Mouse (Mus musculus) lung, embryonic 14.5 days (tissue): ENCODE data around the gene Ccnd3. TPM values are rescaled to one million over a fixed set of nuclear protein-coding genes. Genes with fewer than 3 reads are reported as not detected.

ENCODE experiments used
- ATAC-seq: fragments of 200-750 bp; cut with Nextera tagmentation; 2 replicates; pipeline ENCODE4 v1.8.0; 2017; ENCODE audit warnings: mild to moderate bottlenecking, moderate TSS enrichment, moderate library complexity; ENCODE audit not compliant: insufficient read depth
- DNase-seq: peaks from one replicate; pipeline ENCODE4 v3.0.0-alpha.2; 2015
- H3K27ac ChIP-seq: fragments of 300-500 bp; sonication (generic); 2 replicates; pipeline ENCODE4 v1.5.1; 2014; ENCODE audit warnings: low read depth, mild to moderate bottlenecking, moderate library complexity
- H3K27me3 ChIP-seq: fragments of 300-500 bp; sonication (generic); 2 replicates; pipeline ENCODE4 v1.6.1; 2014; ENCODE audit warnings: low read length, control low read depth; ENCODE audit not compliant: insufficient read depth
- H3K36me3 ChIP-seq: fragments of 300-500 bp; sonication (generic); 2 replicates; pipeline ENCODE4 v1.6.1; 2014; ENCODE audit warnings: control low read depth; ENCODE audit not compliant: insufficient read depth
- H3K4me1 ChIP-seq: fragments of 300-500 bp; sonication (generic); 2 replicates; pipeline ENCODE4 v1.6.1; 2014; ENCODE audit warnings: antibody characterized with exemption, control low read depth; ENCODE audit not compliant: insufficient read depth
- H3K4me2 ChIP-seq: fragments of 300-500 bp; sonication (generic); 2 replicates; pipeline ENCODE4 v1.6.1; 2014; ENCODE audit warnings: mild to moderate bottlenecking
- H3K4me3 ChIP-seq: fragments of 300-500 bp; sonication (generic); 2 replicates; pipeline ENCODE4 v1.5.1; 2014; ENCODE audit warnings: low read depth, low read length
- H3K9ac ChIP-seq: fragments of 300-500 bp; sonication (generic); 2 replicates; pipeline ENCODE4 v1.6.1; 2014
- H3K9me3 ChIP-seq: fragments of 300-500 bp; sonication (generic); 2 replicates; pipeline ENCODE4 v1.6.1; 2016; ENCODE audit warnings: low read depth, low read length, control low read depth
- CTCF ChIP-seq: IDR thresholded peaks from 2 replicates; pipeline ENCODE4 v1.5.1; 2016; ENCODE audit warnings: antibody characterized with exemption, low read depth
- WGBS: fragments of 180-500 bp; shearing (Covaris S2); extraction: QIAGEN DNeasy Blood & Tissue Kit; methylation state at CpG from one replicate; pipeline ENCODE4 v1.1.7; 2014; 5-methylcytosine and 5-hydroxymethylcytosine counted together
- polyA plus RNA-seq: library from polyadenylated mRNA; unstranded; fragments of >200 nt; fragmentation: Nextera tagmentation; extraction: Ambion mirVana; gene quantifications from 2 replicates; pipeline ENCODE4 v1.2.1, GENCODE M21; 2014

Gene Ccnd3
- polyA plus RNA-seq, 1 experiment from 2014 or later, result 308 TPM

DNA sequence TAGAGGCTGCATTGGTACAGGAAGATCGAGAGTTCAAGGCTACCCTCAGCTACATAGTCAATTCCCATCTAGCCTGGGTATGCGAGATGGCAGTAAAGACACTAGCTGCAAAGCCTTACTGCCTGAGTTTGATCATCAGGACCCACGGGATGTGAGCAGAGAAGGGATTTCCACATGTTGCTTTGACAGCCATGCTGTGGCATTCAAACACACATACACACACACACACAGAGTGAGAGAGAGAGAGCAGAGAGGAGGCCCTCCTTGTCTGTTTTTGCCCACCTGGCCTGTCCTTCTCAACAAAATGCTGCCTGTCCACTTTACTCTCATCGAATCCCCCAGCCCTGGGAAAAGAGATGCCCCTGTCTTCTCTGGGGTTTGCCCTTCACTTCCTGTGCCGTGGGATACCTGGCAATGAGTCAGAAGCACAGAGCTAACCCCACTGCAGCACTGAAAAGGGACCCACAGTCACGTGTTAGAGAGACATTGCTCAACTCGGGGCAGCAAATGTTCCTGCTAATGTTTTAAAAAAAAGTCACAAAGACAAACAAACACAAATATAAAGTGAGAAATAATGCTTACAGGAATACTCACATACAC lies 38.3 kb downstream of the Ccnd3 start:
- no peak overlapping the region for H3K27ac ChIP-seq
- 63% methylated on average over 7 of the region's 7 CpGs for WGBS
- ATAC-seq (no peak), DNase-seq (no peak)
- H3K9ac ChIP-seq, result no peak overlapping the region
- no peak for TF ChIP-seq CTCF
- no peaks in the 10 kb centered on the region for H3K4me1 ChIP-seq
- H3K9me3 ChIP-seq, result no peaks in the 10 kb centered on the region
- H3K4me3 ChIP-seq, result no peak overlapping the region
- H3K36me3 ChIP-seq, result no peaks in the 10 kb centered on the region
- no peaks in the 10 kb centered on the region for H3K27me3 ChIP-seq
- no peak overlapping the region for H3K4me2 ChIP-seq

DNA sequence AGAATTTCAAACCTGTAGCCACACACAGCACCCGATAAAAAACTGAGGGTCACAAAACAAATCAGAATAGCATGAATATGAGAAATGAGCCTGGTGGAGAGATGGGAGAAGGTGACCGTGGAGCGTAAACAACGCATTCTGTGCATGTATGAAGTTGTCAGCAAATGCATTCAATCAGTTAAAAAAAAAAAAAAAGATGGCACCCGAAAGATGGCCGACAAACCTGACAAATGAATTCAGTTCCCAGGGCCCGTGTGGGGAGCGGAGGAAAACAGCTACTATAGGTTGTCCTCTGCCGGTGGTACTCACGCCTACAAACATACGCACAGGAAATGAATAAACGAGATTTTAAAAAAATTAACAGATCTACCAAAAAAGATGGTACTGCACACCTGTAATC lies 40.3 kb downstream of the Ccnd3 start:
- no peak for DNase-seq
- Histone ChIP-seq H3K27me3 (no peaks in the 10 kb centered on the region), H3K4me2 (no peak overlapping the region), H3K36me3 (no peaks in the 10 kb centered on the region), H3K9ac (no peak overlapping the region), H3K4me1 (no peaks in the 10 kb centered on the region), H3K9me3 (no peaks in the 10 kb centered on the region), H3K27ac (no peak overlapping the region), H3K4me3 (no peak overlapping the region)
- WGBS, result 86% methylated on average over 12 of the region's 12 CpGs
- TF ChIP-seq CTCF, result no peak
- no peak for ATAC-seq

GRCm38 (mm10) chr17:47545861-47546331 lies 41.0 kb downstream of the Ccnd3 start:
- Histone ChIP-seq H3K4me2 (peak overlapping the region; percentile 49; the same call in 1 of the 2 replicates), H3K9ac (peak overlapping the region; percentile 25; the same call in 1 of the 2 replicates), H3K27ac (no peak overlapping the region), H3K27me3 (no peaks in the 10 kb centered on the region), H3K9me3 (no peaks in the 10 kb centered on the region), H3K4me3 (0 out of 2 replicates have a peak overlapping the region, but pooled peaks have one; percentile 4), H3K36me3 (no peaks in the 10 kb centered on the region), H3K4me1 (no peaks in the 10 kb centered on the region)
- DNase-seq (peak; percentile 54), ATAC-seq (0 out of 2 replicates have a peak, but pooled peaks have one; percentile 17)
- WGBS, result 57% methylated on average over 17 of the region's 17 CpGs
- no peak for TF ChIP-seq CTCF

GRCm38 (mm10) chr17:47551049-47551448 lies 46.2 kb downstream of the Ccnd3 start:
- no peak for ATAC-seq
- no peak overlapping the region for H3K27ac ChIP-seq
- H3K4me1 ChIP-seq, result no peaks in the 10 kb centered on the region
- no peaks in the 10 kb centered on the region for H3K9me3 ChIP-seq
- DNase-seq, result no peak
- H3K27me3 ChIP-seq, result no peaks in the 10 kb centered on the region
- no peak overlapping the region for H3K4me2 ChIP-seq
- no peak for TF ChIP-seq CTCF
- no peak overlapping the region for H3K9ac ChIP-seq
- no peaks in the 10 kb centered on the region for H3K36me3 ChIP-seq
- H3K4me3 ChIP-seq, result no peak overlapping the region
- 68% methylated on average over 7 of the region's 7 CpGs for WGBS

- H3K9me3 ChIP-seq, result no peaks in the 10 kb centered on the region
- no peak for ATAC-seq
- no peak overlapping the region for H3K27ac ChIP-seq
- H3K36me3 ChIP-seq, result no peaks in the 10 kb centered on the region
- DNase-seq, result no peak
- TF ChIP-seq CTCF, result no peak
- no peak overlapping the region for H3K4me2 ChIP-seq
- H3K4me3 ChIP-seq, result no peak overlapping the region
- no peaks in the 10 kb centered on the region for H3K27me3 ChIP-seq
- 0 out of 2 replicates have a peak, but pooled peaks cover 2% of the 10 kb centered on the region for H3K4me1 ChIP-seq
- H3K9ac ChIP-seq, result no peak overlapping the region
Measured at GRCm38 (mm10) chr17:47552994-47553393, 48.1 kb downstream of the Ccnd3 start.

GRCm38 (mm10) chr17:47554621-47555020 lies 49.8 kb downstream of the Ccnd3 start:
- TF ChIP-seq CTCF, result no peak
- H3K4me3 ChIP-seq, result no peak overlapping the region
- 0 out of 2 replicates have a peak, but pooled peaks cover 2% of the 10 kb centered on the region for H3K4me1 ChIP-seq
- no peaks in the 10 kb centered on the region for H3K9me3 ChIP-seq
- WGBS, result 61% methylated on average over 9 of the region's 10 CpGs
- no peaks in the 10 kb centered on the region for H3K27me3 ChIP-seq
- no peak overlapping the region for H3K9ac ChIP-seq
- H3K27ac ChIP-seq, result no peak overlapping the region
- no peaks in the 10 kb centered on the region for H3K36me3 ChIP-seq
- no peak for DNase-seq
- no peak overlapping the region for H3K4me2 ChIP-seq
- no peak for ATAC-seq

GRCm38 (mm10) chr17:47557179-47557578 lies 52.3 kb downstream of the Ccnd3 start:
- H3K4me2 ChIP-seq, result no peak overlapping the region
- TF ChIP-seq CTCF, result no peak
- no peaks in the 10 kb centered on the region for H3K36me3 ChIP-seq
- no peak overlapping the region for H3K4me3 ChIP-seq
- ATAC-seq (peak; percentile 49; the same call in 1 of the 2 replicates), DNase-seq (peak; percentile 51)
- WGBS, result 50% methylated on average over 3 of the region's 3 CpGs
- no peaks in the 10 kb centered on the region for H3K27me3 ChIP-seq
- 0 out of 2 replicates have a peak overlapping the region, but pooled peaks have one; percentile 52 for H3K27ac ChIP-seq
- no peaks in the 10 kb centered on the region for H3K9me3 ChIP-seq
- H3K4me1 ChIP-seq, result 0 out of 2 replicates have a peak, but pooled peaks cover 2% of the 10 kb centered on the region
- no peak overlapping the region for H3K9ac ChIP-seq
